Mouse (Mus musculus) kidney, postnatal 25 days (tissue): ENCODE measurements around the gene Gm45140.
"Not testable (repeated sequence)": the region's sequence is repeated elsewhere in the genome, so short reads cannot be mapped to it uniquely, and the experiment has no call there.

Source experiments
- DNase-seq, 2 experiments: peaks; one replicate each; pipeline ENCODE4 v3.0.0; 2021; ENCODE audit warnings: mixed read lengths in 2 of 2

The Gm45140 gene

GRCm38 (mm10) chr6:87774909-87775308 is 60.7 kb downstream of the Gm45140 start:
- no peak for DNase-seq

DNA sequence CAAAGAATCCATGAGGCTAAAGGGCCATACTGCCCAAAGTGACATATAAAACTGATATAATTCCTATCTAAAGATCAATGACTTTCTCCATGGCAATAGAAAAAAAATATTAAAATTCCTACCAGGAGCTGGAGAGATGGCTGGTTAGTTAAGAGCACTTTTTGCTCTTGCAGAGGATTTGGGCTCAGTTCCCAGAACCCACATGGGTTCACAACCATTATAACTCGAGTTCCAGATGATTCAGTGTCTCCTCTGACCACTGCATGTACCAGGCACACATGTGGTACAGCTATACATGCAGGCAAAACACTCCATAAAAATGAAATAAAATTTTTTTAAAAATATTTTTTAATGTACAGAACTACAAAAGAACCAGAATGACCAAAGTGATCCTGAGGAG is 61.1 kb downstream of the Gm45140 start:
- DNase-seq, result no peak

GRCm38 (mm10) chr6:87770626-87771025 is 65.0 kb downstream of the Gm45140 start:
- DNase-seq, result peak in 1 of 2 experiments; percentile 39

DNA sequence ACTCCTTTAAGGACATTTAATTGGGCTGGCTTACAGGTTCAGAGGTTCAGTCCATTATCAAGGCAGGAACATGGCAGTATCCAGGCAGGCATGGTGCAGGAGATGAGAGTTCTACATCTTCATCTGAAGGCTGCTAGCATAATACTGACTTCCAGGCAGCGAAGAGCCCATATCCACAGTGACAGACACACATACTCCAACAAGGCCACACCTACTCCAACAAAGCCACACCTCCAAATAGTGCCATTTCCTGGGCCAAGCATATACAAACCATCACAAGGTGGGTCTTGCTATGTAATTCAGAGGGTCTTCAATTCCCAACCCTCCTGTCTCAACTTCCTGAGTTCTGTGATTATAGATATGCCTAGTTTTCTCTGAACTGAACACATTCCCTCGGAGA is 71.3 kb downstream of the Gm45140 start:
- not testable (repeated sequence) for DNase-seq

DNA sequence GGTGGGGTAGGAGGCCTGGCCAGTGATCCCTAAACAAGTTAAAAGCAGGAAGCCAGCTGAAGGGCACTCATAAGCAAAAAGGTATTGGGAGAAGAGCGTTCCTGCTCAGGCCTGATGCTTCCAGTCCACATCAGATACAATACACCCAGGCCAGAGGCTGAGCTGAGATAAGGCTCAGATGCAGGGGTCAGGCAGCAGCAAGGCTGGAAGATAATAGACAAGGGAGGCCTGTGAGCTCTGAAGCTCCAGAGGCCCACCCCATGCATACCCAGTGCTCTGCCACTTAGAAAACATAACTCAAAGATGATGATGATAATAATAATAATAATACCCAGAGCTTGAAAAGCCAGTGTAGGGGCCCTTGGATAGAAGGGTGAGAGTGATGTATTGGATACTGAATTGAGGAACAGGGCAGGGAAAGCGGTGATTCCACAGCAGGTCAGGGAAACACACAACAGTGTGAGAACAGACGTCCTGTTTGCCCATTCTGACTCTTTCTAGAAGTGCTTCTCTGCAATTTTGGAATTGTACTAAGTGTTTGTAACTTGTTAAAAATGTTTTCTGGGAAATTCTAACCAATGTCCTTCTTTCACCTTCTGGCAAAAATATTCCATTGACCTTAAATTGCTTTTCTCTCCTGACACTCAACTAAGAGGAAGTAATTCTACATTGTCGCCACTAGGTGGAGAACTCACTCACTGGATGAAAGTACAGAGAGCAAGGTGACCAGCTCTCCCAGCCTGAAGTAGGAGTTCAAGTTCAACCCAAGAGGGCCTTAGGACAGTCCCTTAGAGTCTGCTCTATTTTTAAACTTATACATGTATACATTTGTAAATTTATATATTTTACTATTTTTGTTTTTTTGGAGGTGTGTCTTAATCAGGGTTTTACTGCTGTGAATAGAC is 72.0 kb downstream of the Gm45140 start:
- peak in 1 of 2 experiments; percentile 31 for DNase-seq

- no peak for DNase-seq
These were observed 73.4 kb downstream of the Gm45140 start for GRCm38 (mm10) chr6:87762161-87762560.

DNA sequence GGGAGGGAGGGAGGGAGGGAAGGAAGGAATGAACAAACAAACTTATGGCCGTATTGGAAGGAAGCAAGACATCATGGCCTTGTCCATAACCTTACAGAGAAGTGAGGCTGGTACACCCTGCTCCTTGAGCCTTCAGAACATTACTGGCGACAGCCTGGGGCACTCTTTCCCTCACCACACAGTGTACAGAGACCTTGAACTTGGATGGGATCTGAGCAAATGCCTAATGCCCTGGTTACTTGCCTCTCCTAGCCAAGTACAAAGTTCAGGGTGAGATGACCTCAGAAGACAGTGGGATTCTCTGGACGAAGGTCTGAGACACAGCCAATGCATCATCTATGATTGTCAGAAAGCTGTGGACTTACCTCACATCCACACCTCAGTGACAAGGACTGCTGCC is 75.7 kb downstream of the Gm45140 start:
- peak in 1 of 2 experiments; percentile 59 for DNase-seq

GRCm38 (mm10) chr6:87759404-87759803 is 76.2 kb downstream of the Gm45140 start:
- DNase-seq, result no peak

- DNase-seq, result no peak
These were observed 78.7 kb downstream of the Gm45140 start for GRCm38 (mm10) chr6:87756896-87757295.

DNA sequence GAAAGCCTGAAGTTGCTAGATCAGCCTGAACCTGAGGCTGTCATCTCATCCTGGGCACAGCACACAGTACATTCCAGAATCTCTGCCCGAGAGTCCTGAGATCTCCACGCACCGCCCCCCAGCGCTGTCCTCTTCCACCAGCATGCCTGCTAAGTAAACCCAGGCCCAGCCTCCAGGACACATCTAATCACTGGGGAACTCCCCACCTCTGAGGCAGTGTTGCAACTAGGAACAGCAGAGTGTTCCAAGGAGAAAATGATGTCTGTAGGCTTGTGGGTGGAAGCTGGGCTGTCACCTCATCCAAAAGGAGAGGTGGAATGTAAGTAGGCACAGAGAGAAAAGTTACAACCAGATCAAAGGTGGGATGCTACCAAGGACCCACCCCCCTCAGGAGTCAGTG is 80.4 kb downstream of the Gm45140 start:
- no peak for DNase-seq

- no peak for DNase-seq
These were observed 84.0 kb downstream of the Gm45140 start for GRCm38 (mm10) chr6:87751574-87751973.

- no peak for DNase-seq
These were observed 85.2 kb downstream of the Gm45140 start for GRCm38 (mm10) chr6:87750184-87750910.

- no peak for DNase-seq
These were observed 87.1 kb downstream of the Gm45140 start for GRCm38 (mm10) chr6:87748531-87748930.

- no peak for DNase-seq
These were observed 87.5 kb downstream of the Gm45140 start for GRCm38 (mm10) chr6:87748078-87748477.

DNA sequence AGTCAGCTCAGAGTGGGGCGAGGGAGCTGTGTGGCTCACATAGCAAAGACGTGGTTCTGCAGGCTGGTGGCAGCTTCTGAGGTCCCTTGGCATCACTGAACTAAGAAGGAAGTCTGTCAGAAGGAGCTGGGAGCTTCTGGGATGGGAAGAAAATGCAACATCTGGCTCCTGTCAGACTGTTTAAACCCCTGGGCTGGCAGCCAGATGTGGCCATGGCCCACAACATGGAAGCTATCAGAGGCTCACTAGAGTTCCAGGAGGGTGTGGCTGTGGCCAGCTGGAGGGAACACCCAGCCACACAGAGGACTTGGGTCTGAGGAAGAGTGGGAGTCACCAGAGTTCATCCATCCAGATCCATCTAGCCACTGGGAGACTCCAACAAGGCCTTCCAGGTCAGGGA is 88.7 kb downstream of the Gm45140 start:
- DNase-seq, result peak in 1 of 2 experiments; percentile 27

DNA sequence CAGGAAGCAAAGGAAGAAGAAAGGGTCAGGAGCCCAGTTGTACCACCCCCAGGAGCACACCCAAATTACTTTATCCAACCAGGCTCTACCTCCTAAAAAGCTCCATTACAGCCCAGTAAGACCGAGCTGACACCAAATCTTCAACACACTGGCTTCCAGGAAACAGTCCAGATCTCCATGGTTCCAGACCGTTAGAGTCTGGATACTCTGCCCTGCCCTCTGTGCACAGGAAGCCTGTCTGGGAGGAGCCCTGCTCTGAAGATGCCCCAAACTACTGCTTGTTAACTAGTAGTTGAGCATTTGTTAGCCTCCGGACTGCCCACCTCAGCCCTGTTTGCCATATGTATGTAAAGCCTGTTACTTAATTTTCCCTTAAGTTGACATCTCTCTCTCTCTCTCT is 89.5 kb downstream of the Gm45140 start:
- no peak for DNase-seq

DNA sequence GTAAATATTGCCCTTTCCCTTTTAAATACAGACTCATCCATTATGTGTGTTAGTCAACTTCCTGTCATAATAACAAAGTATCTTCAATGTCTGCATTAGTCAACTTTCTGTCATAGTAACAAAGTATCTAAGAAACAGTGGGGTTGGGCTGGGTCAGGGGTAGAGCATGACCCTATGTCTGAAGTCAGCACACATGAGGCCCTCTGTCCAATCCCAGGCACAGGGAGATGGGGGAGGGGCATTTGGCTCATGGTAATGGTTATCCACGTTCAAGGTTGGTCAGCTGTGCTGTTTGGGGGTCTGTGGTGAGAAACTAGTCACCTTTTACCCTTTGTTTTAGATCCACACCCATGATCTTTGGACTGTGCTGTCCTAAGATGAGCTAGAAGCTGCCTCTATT is 90.3 kb downstream of the Gm45140 start:
- peak; percentile 57 to 71 for DNase-seq

DNA sequence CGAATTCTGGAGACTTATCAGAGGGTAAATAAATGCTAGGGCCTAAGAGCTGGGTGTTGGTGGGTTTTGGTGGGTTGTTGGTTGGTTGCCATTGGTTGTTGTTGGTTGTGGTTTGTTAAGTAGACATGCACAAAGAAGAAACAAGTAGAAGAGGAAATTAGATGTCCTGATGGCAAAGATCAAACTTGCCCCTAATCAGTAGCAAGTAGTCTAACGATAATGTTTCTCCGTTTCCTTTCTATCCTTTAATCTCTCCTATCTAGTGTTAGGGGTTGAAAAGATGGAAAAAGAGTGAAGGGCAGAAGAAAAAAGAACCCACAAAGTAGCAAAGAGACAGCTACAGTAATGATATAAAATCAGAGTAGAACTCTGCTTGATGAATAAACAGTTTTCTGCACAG is 91.0 kb downstream of the Gm45140 start:
- DNase-seq, result no peak

- no peak for DNase-seq
These were observed 92.3 kb downstream of the Gm45140 start for GRCm38 (mm10) chr6:87743281-87743680.

GRCm38 (mm10) chr6:87742804-87743203 is 92.8 kb downstream of the Gm45140 start:
- peak in 1 of 2 experiments; percentile 19 for DNase-seq

GRCm38 (mm10) chr6:87741978-87742377 is 93.6 kb downstream of the Gm45140 start:
- no peak for DNase-seq

- DNase-seq, result no peak
These were observed 95.1 kb downstream of the Gm45140 start for GRCm38 (mm10) chr6:87740496-87740895.

GRCm38 (mm10) chr6:87739898-87740297 is 95.7 kb downstream of the Gm45140 start:
- DNase-seq, result no peak
